Mouse (Mus musculus) myocyte (in vitro differentiated cells): ENCODE measurements around the gene Arhgap19. TPM values are rescaled to one million over a fixed set of nuclear protein-coding genes. Genes with fewer than 3 reads are reported as not detected.

Experiments
- H3K27me3 ChIP-seq: one replicate; pipeline ENCODE4 v1.6.1; 2011; ENCODE audit not compliant: control insufficient read depth, insufficient read depth, insufficient read length
- H3K36me3 ChIP-seq: one replicate; pipeline ENCODE4 v1.6.1; 2011; ENCODE audit not compliant: control insufficient read depth, insufficient read depth
- H3K4me2 ChIP-seq: one replicate; pipeline ENCODE4 v1.6.1; 2011; ENCODE audit warnings: low read depth, control low read depth
- H3K4me3 ChIP-seq: one replicate; pipeline ENCODE4 v1.5.1; 2011; ENCODE audit warnings: mild to moderate bottlenecking, control low read depth, moderate library complexity
- H3K79me2 ChIP-seq: one replicate; pipeline ENCODE4 v1.6.1; 2011; ENCODE audit not compliant: control insufficient read depth, insufficient read depth
- H3ac ChIP-seq: one replicate; pipeline ENCODE4 v1.6.1; 2011; ENCODE audit not compliant: control insufficient read depth, insufficient read length
- CEBPB ChIP-seq: IDR thresholded peaks from 2 replicates; pipeline ENCODE4 v1.6.1; 2011; ENCODE audit warnings: mild to moderate bottlenecking, moderate library complexity; ENCODE audit not compliant: poor library complexity, insufficient read depth, severe bottlenecking
- E2F4 ChIP-seq: IDR thresholded peaks from one replicate; pipeline ENCODE4 v1.6.1; 2011; ENCODE audit warnings: mild to moderate bottlenecking, control low read depth, moderate library complexity; ENCODE audit not compliant: insufficient read depth
- MAX ChIP-seq: IDR thresholded peaks from one replicate; pipeline ENCODE4 v1.6.1; 2011; ENCODE audit warnings: low read depth, mild to moderate bottlenecking, control low read depth
- MYOD1 ChIP-seq, 3 experiments: IDR thresholded peaks; one replicate each; pipeline ENCODE4 v1.6.1; 2011; ENCODE audit warnings: control low read depth in 2 of 3, low read depth in 2 of 3, mild to moderate bottlenecking in 2 of 3, moderate library complexity in 1 of 3; ENCODE audit not compliant: insufficient read length in 2 of 3, control insufficient read depth in 1 of 3
- MYOG ChIP-seq, 3 experiments: IDR thresholded peaks; one replicate each; pipeline ENCODE4 v1.6.1; 2011; ENCODE audit warnings: control low read depth in 2 of 3, low read depth in 2 of 3, mild to moderate bottlenecking in 2 of 3; ENCODE audit not compliant: insufficient read length in 2 of 3, control insufficient read depth in 1 of 3, insufficient read depth in 1 of 3
- POLR2A ChIP-seq: IDR thresholded peaks from one replicate; pipeline ENCODE4 v1.6.1; 2011; ENCODE audit warnings: low read depth, mild to moderate bottlenecking, control low read depth, moderate library complexity; ENCODE audit not compliant: insufficient read length
- POLR2AphosphoS2 ChIP-seq: IDR thresholded peaks from one replicate; pipeline ENCODE4 v1.6.1; 2011; ENCODE audit warnings: low read depth, control low read depth; ENCODE audit not compliant: insufficient read length
- REST ChIP-seq: IDR thresholded peaks from one replicate; pipeline ENCODE4 v1.6.1; 2011; ENCODE audit warnings: mild to moderate bottlenecking, control low read depth, moderate library complexity; ENCODE audit not compliant: insufficient read depth, insufficient read length
- SRF ChIP-seq: IDR thresholded peaks from one replicate; pipeline ENCODE4 v1.6.1; 2011; ENCODE audit warnings: low read depth; ENCODE audit not compliant: control insufficient read depth, insufficient read length
- TCF12 ChIP-seq: IDR thresholded peaks from one replicate; pipeline ENCODE4 v1.6.1; 2011; ENCODE audit warnings: mild to moderate bottlenecking, control low read depth; ENCODE audit not compliant: poor library complexity, insufficient read depth, severe bottlenecking
- TCF3 ChIP-seq: IDR thresholded peaks from one replicate; pipeline ENCODE4 v1.6.1; 2011; ENCODE audit warnings: low read depth, control low read depth; ENCODE audit not compliant: insufficient read length
- USF1 ChIP-seq: IDR thresholded peaks from one replicate; pipeline ENCODE4 v1.6.1; 2011; ENCODE audit warnings: low read depth, mild to moderate bottlenecking, control low read depth, moderate library complexity
- polyA plus RNA-seq: library from polyadenylated mRNA; unstranded; fragments of >200 nt; fragmentation: generic; extraction: Trizol; gene quantifications from one replicate; pipeline ENCODE4 v1.2.1, GENCODE M21; 2012; ENCODE audit warnings: missing spikeins

Arhgap19 gene
- polyA plus RNA-seq, 1 experiment, result 4.4 TPM

- Histone ChIP-seq H3K36me3 (no peaks in the 10 kb centered on the region), H3K27me3 (no peaks in the 10 kb centered on the region), H3K4me2 (no peak overlapping the region), H3ac (no peak overlapping the region), H3K4me3 (no peak overlapping the region), H3K79me2 (no peaks in the 10 kb centered on the region)
- no peak for TF ChIP-seq TCF3
- no peak for TF ChIP-seq MYOD1 (IDR thresholded peaks at IDR 0.05; ENCODE audit: control insufficient read depth in 1 of 3, insufficient read length in 2 of 3, low read depth in 2 of 3)
- TF ChIP-seq CEBPB, result no peak
- TF ChIP-seq SRF, result no peak
- no peak for TF ChIP-seq TCF12
- TF ChIP-seq MYOG (IDR thresholded peaks at IDR 0.05; ENCODE audit: control insufficient read depth in 1 of 3, insufficient read depth in 1 of 3, insufficient read length in 2 of 3, low read depth in 2 of 3), result no peak
- no peak for TF ChIP-seq POLR2A
- no peak for TF ChIP-seq MAX
- TF ChIP-seq POLR2AphosphoS2, result no peak
- no peak for TF ChIP-seq USF1
- TF ChIP-seq REST, result no peak
- no peak for TF ChIP-seq E2F4
Measured at GRCm38 (mm10) chr19:41763870-41764660, 37.8 kb downstream of the Arhgap19 start.

DNA sequence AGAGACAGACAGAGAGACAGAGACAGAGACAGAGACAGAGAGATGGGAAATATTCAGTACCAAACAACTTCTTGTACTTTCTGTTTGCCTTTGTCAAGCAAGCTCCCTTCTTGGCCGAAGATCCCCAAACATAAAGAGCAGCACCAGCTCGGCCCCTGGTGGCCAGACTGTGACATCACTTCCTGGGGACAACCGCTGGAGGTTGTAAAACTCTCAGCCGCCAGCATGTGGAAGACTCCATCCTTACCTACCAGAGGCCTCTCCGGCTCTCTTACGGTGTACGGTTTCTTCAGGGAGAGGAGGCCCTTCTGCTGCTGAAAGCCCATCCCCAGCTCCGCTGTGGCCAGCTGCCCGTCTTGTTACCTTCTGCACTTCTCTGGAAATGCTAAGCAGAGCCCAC is 40.3 kb downstream of the Arhgap19 start:
- Histone ChIP-seq H3K4me3 (no peak overlapping the region), H3K79me2 (no peaks in the 10 kb centered on the region), H3ac (no peak overlapping the region), H3K27me3 (no peaks in the 10 kb centered on the region), H3K36me3 (no peaks in the 10 kb centered on the region), H3K4me2 (no peak overlapping the region)
- no peak for TF ChIP-seq MYOG (IDR thresholded peaks at IDR 0.05; ENCODE audit: control insufficient read depth in 1 of 3, insufficient read depth in 1 of 3, insufficient read length in 2 of 3, low read depth in 2 of 3)
- no peak for TF ChIP-seq E2F4

DNA sequence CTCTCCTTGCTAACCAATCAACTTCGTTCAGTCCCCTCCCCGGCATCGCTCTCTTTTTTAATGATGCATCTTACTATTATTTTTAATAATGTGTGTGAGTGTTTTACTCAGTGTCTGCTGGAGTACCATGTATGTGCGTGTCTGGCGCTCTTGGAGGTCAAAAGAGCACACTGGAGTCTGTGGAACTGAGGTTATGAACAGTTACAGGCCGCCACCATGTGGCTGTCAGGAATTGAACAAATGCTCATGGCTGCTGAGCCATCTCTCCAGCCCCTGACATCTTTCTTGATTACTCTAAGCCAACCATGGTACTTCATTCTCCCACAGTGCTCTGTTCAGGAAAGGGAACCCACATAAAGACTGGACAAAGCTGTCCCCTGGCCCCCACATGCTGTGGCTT is 42.1 kb downstream of the Arhgap19 start:
- Histone ChIP-seq H3ac (no peak overlapping the region), H3K4me3 (no peak overlapping the region), H3K4me2 (no peak overlapping the region), H3K36me3 (no peaks in the 10 kb centered on the region), H3K27me3 (peaks cover 12% of the 10 kb centered on the region), H3K79me2 (no peaks in the 10 kb centered on the region)
- TF ChIP-seq E2F4 (no peak), TCF12 (no peak), MYOG (IDR thresholded peaks at IDR 0.05; ENCODE audit: control insufficient read depth in 1 of 3, insufficient read depth in 1 of 3, insufficient read length in 2 of 3, low read depth in 2 of 3) (no peak), REST (no peak), MAX (no peak), TCF3 (no peak)

- no peak overlapping the region for H3K4me3 ChIP-seq
- H3ac ChIP-seq, result no peak overlapping the region
- H3K4me2 ChIP-seq, result no peak overlapping the region
- H3K36me3 ChIP-seq, result no peaks in the 10 kb centered on the region
- peaks cover 14% of the 10 kb centered on the region for H3K27me3 ChIP-seq
- no peaks in the 10 kb centered on the region for H3K79me2 ChIP-seq
- TF ChIP-seq POLR2A (no peak), TCF12 (no peak), MAX (no peak), MYOD1 (IDR thresholded peaks at IDR 0.05; ENCODE audit: control insufficient read depth in 1 of 3, insufficient read length in 2 of 3, low read depth in 2 of 3) (no peak)
Measured at GRCm38 (mm10) chr19:41759270-41759669, 42.6 kb downstream of the Arhgap19 start.

DNA sequence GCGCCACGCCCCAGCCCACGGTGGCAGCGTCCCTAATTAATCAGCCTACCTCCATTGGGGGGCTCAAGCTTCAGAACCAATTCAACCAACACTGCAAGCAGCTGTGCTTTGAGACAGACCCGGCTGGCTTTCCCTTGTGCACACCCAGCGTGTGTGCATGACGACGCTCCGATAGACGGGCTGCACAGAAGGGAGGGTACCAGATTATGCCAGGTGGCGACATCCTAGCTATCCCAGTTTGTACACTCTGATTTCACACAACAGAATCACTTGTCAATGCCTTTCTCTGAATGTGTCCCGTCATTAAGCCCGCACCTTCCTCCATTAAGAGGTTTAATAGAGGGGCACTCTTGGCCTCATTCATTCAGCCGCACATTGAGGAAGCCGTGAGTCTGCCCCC is 47.1 kb downstream of the Arhgap19 start:
- H3K27me3 ChIP-seq, result peaks cover 41% of the 10 kb centered on the region
- H3ac ChIP-seq, result no peak overlapping the region
- TF ChIP-seq MYOG (IDR thresholded peaks at IDR 0.05; ENCODE audit: control insufficient read depth in 1 of 3, insufficient read depth in 1 of 3, insufficient read length in 2 of 3, low read depth in 2 of 3), result no peak
- no peak for TF ChIP-seq TCF12
- TF ChIP-seq SRF, result no peak
- TF ChIP-seq TCF3, result no peak
- TF ChIP-seq POLR2A, result no peak
- TF ChIP-seq POLR2AphosphoS2, result no peak
- TF ChIP-seq MAX, result no peak
- TF ChIP-seq MYOD1 (IDR thresholded peaks at IDR 0.05; ENCODE audit: control insufficient read depth in 1 of 3, insufficient read length in 2 of 3, low read depth in 2 of 3), result no peak
- no peak for TF ChIP-seq USF1
- no peak for TF ChIP-seq CEBPB
- TF ChIP-seq E2F4, result no peak
- no peak for TF ChIP-seq REST
- H3K4me3 ChIP-seq, result no peak overlapping the region
- H3K4me2 ChIP-seq, result no peak overlapping the region
- no peaks in the 10 kb centered on the region for H3K79me2 ChIP-seq
- H3K36me3 ChIP-seq, result no peaks in the 10 kb centered on the region
